Mouse (Mus musculus) mature B cell (primary cell): ENCODE data around the gene B9d1.

Source experiments
- in situ Hi-C: fragments of 300-500 bp; cut with MboI; formaldehyde crosslinking; loops from 2 replicates; pipeline ENCODE4 v1.14.3; 2019

B9d1 gene

DNA sequence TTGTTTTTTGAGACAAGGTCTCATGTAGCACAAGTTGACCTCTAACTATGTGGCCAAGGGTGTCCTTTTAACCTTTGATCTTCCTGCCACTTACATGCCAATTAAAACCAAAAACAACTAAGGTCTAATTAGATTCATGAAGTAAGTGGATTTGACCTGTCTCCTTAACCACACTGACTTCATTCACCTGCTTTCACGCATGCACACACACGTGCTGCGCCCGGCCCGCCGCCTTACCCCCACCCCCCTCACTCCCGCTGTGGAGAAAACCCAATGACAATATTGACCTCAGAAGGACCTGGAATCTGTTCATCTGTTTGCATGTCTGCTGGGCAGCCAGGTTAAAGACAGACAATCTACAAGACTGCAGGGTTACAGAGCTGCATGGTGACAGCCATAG lies 35.7 kb downstream of the B9d1 start:
- in situ Hi-C loops, result no loop called here

DNA sequence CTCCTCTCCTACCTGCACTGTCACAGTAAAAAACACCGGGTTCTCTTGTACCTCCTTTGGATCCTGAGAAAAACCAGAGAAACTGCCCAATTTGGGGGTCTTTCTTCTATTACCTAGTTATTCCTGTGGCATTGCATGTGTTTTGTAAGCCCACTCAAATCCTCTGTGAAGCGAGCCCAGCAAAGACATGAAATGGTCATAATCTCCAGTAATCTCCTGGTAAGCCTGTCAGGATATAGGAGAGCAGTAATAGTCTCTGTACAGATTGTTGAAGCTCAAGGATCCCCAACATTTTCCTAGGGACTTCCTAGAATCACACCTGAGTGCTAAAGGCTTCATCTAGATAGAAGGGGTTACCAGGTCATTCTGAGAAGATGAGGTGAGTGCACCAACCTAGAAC lies 36.2 kb downstream of the B9d1 start:
- in situ Hi-C loops, result no loop called here

DNA sequence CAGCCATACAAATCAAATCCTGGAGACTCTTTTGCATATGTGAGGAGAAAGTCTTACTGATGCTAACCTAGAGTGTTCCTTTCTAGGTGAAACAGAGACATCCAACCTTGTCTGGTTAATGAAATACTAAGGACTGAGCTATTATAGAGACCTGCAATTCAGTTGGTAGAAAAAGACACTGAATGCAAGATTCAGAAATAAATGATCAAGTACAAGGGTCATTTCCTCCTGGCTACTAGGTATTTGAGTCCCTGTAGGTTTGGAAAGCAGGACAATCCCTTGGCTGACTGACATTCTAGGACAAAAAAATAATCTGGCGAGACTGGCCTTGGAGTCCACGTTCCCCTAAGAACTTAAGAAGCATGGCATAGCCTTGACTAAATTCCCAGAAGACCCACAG lies 40.6 kb downstream of the B9d1 start:
- in situ Hi-C loops, result no loop called here

DNA sequence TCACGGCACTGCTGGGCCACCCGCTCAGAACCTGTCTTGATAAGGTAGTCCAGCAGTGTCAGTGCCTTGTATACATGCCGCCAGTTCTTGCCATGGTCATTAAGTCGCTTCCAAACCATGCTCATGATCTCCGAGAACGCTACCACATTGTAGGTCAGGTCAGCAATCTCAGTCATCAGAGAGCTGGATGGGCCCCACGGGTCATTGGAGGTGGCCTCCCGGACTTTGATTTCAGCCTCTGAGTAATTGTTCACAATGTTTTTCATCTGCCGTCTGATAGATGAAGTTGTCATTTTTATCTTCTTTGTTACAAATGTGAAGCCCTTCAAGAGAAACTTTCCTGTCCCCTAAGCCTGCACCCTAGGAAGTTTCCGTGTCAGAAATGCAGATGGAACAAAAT lies 41.5 kb downstream of the B9d1 start:
- in situ Hi-C loops, result no loop called here

GRCm38 (mm10) chr11:61547710-61548109 lies 42.8 kb downstream of the B9d1 start:
- in situ Hi-C loops, result no loop called here

DNA sequence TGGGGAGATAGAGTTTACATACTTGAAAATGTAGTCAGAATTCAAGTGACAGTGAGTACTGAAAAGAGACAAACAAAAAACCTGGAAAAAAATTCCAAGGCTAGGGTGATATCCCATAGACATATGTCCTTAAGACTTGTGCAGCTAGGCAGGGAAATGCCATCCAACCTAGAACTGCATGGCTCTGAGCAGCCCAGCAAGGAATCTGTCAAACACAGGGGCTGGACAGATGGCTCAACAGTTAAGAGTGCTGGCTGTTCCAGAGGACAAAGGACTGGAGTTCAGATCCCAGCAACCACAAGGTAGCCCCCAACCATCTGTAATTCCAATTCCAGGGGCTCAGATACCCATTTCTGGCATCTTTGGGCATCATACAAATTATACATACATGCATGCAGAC lies 45.7 kb downstream of the B9d1 start:
- in situ Hi-C loops, result no loop called here

GRCm38 (mm10) chr11:61553015-61553754 lies 48.2 kb downstream of the B9d1 start:
- in situ Hi-C loops, result no loop called here

- in situ Hi-C loops, result no loop called here
Observed at GRCm38 (mm10) chr11:61559572-61559971, 54.6 kb downstream of the B9d1 start.

GRCm38 (mm10) chr11:61562421-61562820 lies 57.5 kb downstream of the B9d1 start:
- in situ Hi-C loops, result no loop called here
